Comparison of ENCODE assay signal across 8 mouse cellular contexts in genomic region chr16:13668402-13669108, GRCm38 (mm10). TPM values are rescaled to one million over a fixed set of nuclear protein-coding genes. Genes with fewer than 3 reads are reported as not detected.
DNase-seq lines count a peak whose midpoint lies in the region; ATAC-seq lines count a peak whose summit lies in the region.

No protein-coding gene starts in this region.

- peak overlapping the region; percentile 96 for H3K4me3 ChIP-seq in megakaryocyte, embryonic 14.5 days (replicated peaks)
- H3K4me3 ChIP-seq in embryonic facial prominence, embryonic 10.5 days = peak overlapping the region; percentile 85
- H3K4me3 ChIP-seq in hindbrain, embryonic 13.5 days = peak overlapping the region; percentile 75
- H3K4me3 ChIP-seq in midbrain, embryonic 12.5 days = peak overlapping the region; percentile 67

- peaks cover 35% of the 10 kb centered on the region for H3K36me3 ChIP-seq in megakaryocyte, embryonic 14.5 days (replicated peaks; ENCODE audit: low read length)
- peaks cover 18% of the 10 kb centered on the region for H3K36me3 ChIP-seq in embryonic facial prominence, embryonic 10.5 days (replicated peaks)
- peaks cover 12% of the 10 kb centered on the region for H3K36me3 ChIP-seq in hindbrain, embryonic 13.5 days
- H3K36me3 ChIP-seq in midbrain, embryonic 12.5 days = peaks cover 17% of the 10 kb centered on the region; the same call in 1 of the 2 replicates

- H3K4me1 ChIP-seq in megakaryocyte, embryonic 14.5 days = peaks cover 47% of the 10 kb centered on the region
- H3K4me1 ChIP-seq in embryonic facial prominence, embryonic 10.5 days = peaks cover 20% of the 10 kb centered on the region
- peaks cover 30% of the 10 kb centered on the region for H3K4me1 ChIP-seq in hindbrain, embryonic 13.5 days (replicated peaks)
- peaks cover 19% of the 10 kb centered on the region for H3K4me1 ChIP-seq in midbrain, embryonic 12.5 days

- WGBS in embryonic facial prominence, embryonic 10.5 days = 80% methylated on average over 10 of the region's 10 CpGs
- 81% methylated on average over 10 of the region's 10 CpGs for WGBS in hindbrain, embryonic 13.5 days
- WGBS in midbrain, embryonic 12.5 days = 81% methylated on average over 10 of the region's 10 CpGs

- no peaks in the 10 kb centered on the region for H3K27me3 ChIP-seq in megakaryocyte, embryonic 14.5 days (replicated peaks)
- no peaks in the 10 kb centered on the region for H3K27me3 ChIP-seq in embryonic facial prominence, embryonic 10.5 days (replicated peaks; ENCODE audit: low read depth, poor library complexity, severe bottlenecking)
- H3K27me3 ChIP-seq in hindbrain, embryonic 13.5 days = no peaks in the 10 kb centered on the region
- H3K27me3 ChIP-seq in midbrain, embryonic 12.5 days = no peaks in the 10 kb centered on the region

- H3K9ac ChIP-seq in hindbrain, embryonic 13.5 days = peak overlapping the region; percentile 85; the same call in 1 of the 2 replicates
- H3K9ac ChIP-seq in midbrain, embryonic 12.5 days (replicated peaks) = no peak overlapping the region

- ATAC-seq in megakaryocyte, adult 5-6 weeks (ENCODE audit: poor library complexity, severe bottlenecking) = no peak
- no peak for ATAC-seq in hindbrain, embryonic 13.5 days (ENCODE audit: low FRiP score)
- ATAC-seq in midbrain, embryonic 12.5 days (ENCODE audit: low FRiP score, low read depth) = no peak

- DNase-seq in embryonic facial prominence, embryonic 10.5 days (ENCODE audit: low spot score) = no peak
- DNase-seq in spleen, postnatal 4 days (ENCODE audit: low spot score in 2 of 2) = no peak
- DNase-seq in urinary bladder, postnatal 25 days (ENCODE audit: low spot score) = no peak
- no peak for DNase-seq in urinary bladder, postnatal 14 days (ENCODE audit: low spot score)

- H3K4me2 ChIP-seq in hindbrain, embryonic 13.5 days = peak overlapping the region; percentile 78
- H3K4me2 ChIP-seq in midbrain, embryonic 12.5 days (replicated peaks) = peak overlapping the region; percentile 59

- H3K27ac ChIP-seq in embryonic facial prominence, embryonic 10.5 days (replicated peaks) = peak overlapping the region; percentile 90
- H3K27ac ChIP-seq in hindbrain, embryonic 13.5 days = peak overlapping the region; percentile 81
- H3K27ac ChIP-seq in midbrain, embryonic 12.5 days (replicated peaks) = 0 out of 2 replicates have a peak overlapping the region, but pooled peaks have one; percentile 4

- H3K9me3 ChIP-seq in megakaryocyte, embryonic 14.5 days = no peaks in the 10 kb centered on the region
- H3K9me3 ChIP-seq in embryonic facial prominence, embryonic 10.5 days = no peaks in the 10 kb centered on the region
- H3K9me3 ChIP-seq in hindbrain, embryonic 13.5 days = no peaks in the 10 kb centered on the region
- H3K9me3 ChIP-seq in midbrain, embryonic 12.5 days = no peaks in the 10 kb centered on the region

RNA-seq across cellular contexts. Expression of gene Parn, which starts 0.6 kb away (rescaled TPM):
- polyA plus RNA-seq in megakaryocyte, embryonic 14.5 days (2012; ENCODE audit: insufficient read depth, low replicate concordance) = 16.3 and 21.5 TPM in 2 replicates
- total RNA-seq in megakaryocyte, adult 5-6 weeks (2015) = 6.5 and 8.6 TPM in 2 replicates
- total RNA-seq in megakaryocyte, adult 5-6 weeks (2017) = 21.1 and 21.2 TPM in 2 replicates
- 45.3 and 47.0 TPM in 2 replicates for polyA plus RNA-seq in embryonic facial prominence, embryonic 10.5 days (2016; fragmentation: Nextera tagmentation; extraction: Ambion mirVana)
- polyA plus RNA-seq in hindbrain, embryonic 13.5 days (2015; fragmentation: Nextera tagmentation; extraction: Ambion mirVana) = 36.2 and 37.3 TPM in 2 replicates
- 40.5 and 41.4 TPM in 2 replicates for polyA plus RNA-seq in midbrain, embryonic 12.5 days (2016; fragmentation: Nextera tagmentation; extraction: Ambion mirVana)

RNA-seq across cellular contexts. Expression of gene Bfar, which starts 3.1 kb away (rescaled TPM):
- 2.6 TPM in 1 of 2 replicates, not detected in the other for polyA plus RNA-seq in megakaryocyte, embryonic 14.5 days (2012; ENCODE audit: insufficient read depth, low replicate concordance)
- total RNA-seq in megakaryocyte, adult 5-6 weeks (2015) = 31.8 and 37.7 TPM in 2 replicates
- total RNA-seq in megakaryocyte, adult 5-6 weeks (2017) = 40.0 and 45.2 TPM in 2 replicates
- polyA plus RNA-seq in embryonic facial prominence, embryonic 10.5 days (2016; fragmentation: Nextera tagmentation; extraction: Ambion mirVana) = 34.5 and 37.2 TPM in 2 replicates
- polyA plus RNA-seq in hindbrain, embryonic 13.5 days (2015; fragmentation: Nextera tagmentation; extraction: Ambion mirVana) = 51.5 and 54.6 TPM in 2 replicates
- polyA plus RNA-seq in midbrain, embryonic 12.5 days (2016; fragmentation: Nextera tagmentation; extraction: Ambion mirVana) = 49.1 and 49.8 TPM in 2 replicates

RNA-seq across cellular contexts. Expression of gene 3110001I22Rik, which starts 3.2 kb away (rescaled TPM):
- 0.26 TPM in 1 of 2 replicates, not detected in the other for polyA plus RNA-seq in megakaryocyte, embryonic 14.5 days (2012; ENCODE audit: insufficient read depth, low replicate concordance)
- 13.9 and 14.6 TPM in 2 replicates for total RNA-seq in megakaryocyte, adult 5-6 weeks (2015)
- total RNA-seq in megakaryocyte, adult 5-6 weeks (2017) = 15.5 and 18.5 TPM in 2 replicates
- polyA plus RNA-seq in embryonic facial prominence, embryonic 10.5 days (2016; fragmentation: Nextera tagmentation; extraction: Ambion mirVana) = 7.5 and 9.7 TPM in 2 replicates
- polyA plus RNA-seq in hindbrain, embryonic 13.5 days (2015; fragmentation: Nextera tagmentation; extraction: Ambion mirVana) = 8.5 and 8.9 TPM in 2 replicates
- 9.7 and 11.7 TPM in 2 replicates for polyA plus RNA-seq in midbrain, embryonic 12.5 days (2016; fragmentation: Nextera tagmentation; extraction: Ambion mirVana)

Comparison
In these comparisons a context has a peak if more than half of its experiments do, and no peak if none do; other contexts are left out.
1. H3K27ac ChIP-seq: peak in every context shown above with its lines; median percentile 90 in embryonic facial prominence, embryonic 10.5 days; 81 in hindbrain, embryonic 13.5 days; 4 in midbrain, embryonic 12.5 days.